Mouse (Mus musculus) kidney, adult 11 months (tissue): Measurements from ENCODE around the gene Rgs10.

Experiments used
- DNase-seq: peaks from one replicate; pipeline ENCODE4 v3.0.0; 2022

Rgs10 gene

GRCm38 (mm10) chr7:128408265-128408664, 10.3 kb downstream of the Rgs10 start:
- no peak for DNase-seq

GRCm38 (mm10) chr7:128403988-128404387, 14.6 kb downstream of the Rgs10 start:
- no peak for DNase-seq

- DNase-seq, result no peak
Measured at GRCm38 (mm10) chr7:128403586-128403985, 15.0 kb downstream of the Rgs10 start.

- DNase-seq, result no peak
Measured at GRCm38 (mm10) chr7:128403128-128403527, 15.4 kb downstream of the Rgs10 start.

- DNase-seq, result no peak
Measured at GRCm38 (mm10) chr7:128402577-128402976, 16.0 kb downstream of the Rgs10 start.

- no peak for DNase-seq
Measured at GRCm38 (mm10) chr7:128398664-128399063, 19.9 kb downstream of the Rgs10 start.

GRCm38 (mm10) chr7:128397066-128397465, 21.5 kb downstream of the Rgs10 start:
- no peak for DNase-seq

- DNase-seq, result no peak
Measured at GRCm38 (mm10) chr7:128393756-128394155, 24.8 kb downstream of the Rgs10 start.

GRCm38 (mm10) chr7:128392972-128393314, 25.6 kb downstream of the Rgs10 start:
- no peak for DNase-seq

- DNase-seq, result peak; percentile 8
Measured at GRCm38 (mm10) chr7:128392071-128392971, 26.2 kb downstream of the Rgs10 start.

GRCm38 (mm10) chr7:128391267-128392057, 27.1 kb downstream of the Rgs10 start:
- DNase-seq, result no peak

- DNase-seq, result peak; percentile 7
Measured at GRCm38 (mm10) chr7:128388968-128389367, 29.6 kb downstream of the Rgs10 start.

GRCm38 (mm10) chr7:128383726-128384463, 34.7 kb downstream of the Rgs10 start:
- no peak for DNase-seq

GRCm38 (mm10) chr7:128383189-128383725, 35.3 kb downstream of the Rgs10 start:
- DNase-seq, result no peak

GRCm38 (mm10) chr7:128382527-128382860, 36.1 kb downstream of the Rgs10 start:
- no peak for DNase-seq

- no peak for DNase-seq
Measured at GRCm38 (mm10) chr7:128381811-128382526, 36.6 kb downstream of the Rgs10 start.

- DNase-seq, result no peak
Measured at GRCm38 (mm10) chr7:128381001-128381400, 37.6 kb downstream of the Rgs10 start.

GRCm38 (mm10) chr7:128379162-128379805, 39.3 kb downstream of the Rgs10 start:
- DNase-seq, result no peak

GRCm38 (mm10) chr7:128376206-128376701, 42.3 kb downstream of the Rgs10 start:
- no peak for DNase-seq

GRCm38 (mm10) chr7:128374156-128374555, 44.4 kb downstream of the Rgs10 start:
- no peak for DNase-seq

GRCm38 (mm10) chr7:128373751-128374150, 44.8 kb downstream of the Rgs10 start:
- no peak for DNase-seq

GRCm38 (mm10) chr7:128372331-128372730, 46.2 kb downstream of the Rgs10 start:
- DNase-seq, result no peak
